Mouse (Mus musculus) erythroblast, embryonic 14.5 days (primary cell): ENCODE data around the gene Clec2d.

Experiments
- GATA1 ChIP-seq: IDR thresholded peaks from 2 replicates; pipeline ENCODE4 v1.6.1; 2012; ENCODE audit warnings: low read length, inconsistent platforms, mixed read lengths
- TAL1 ChIP-seq: IDR thresholded peaks from 3 replicates; pipeline ENCODE4 v1.6.1; 2012; ENCODE audit warnings: low read length, inconsistent platforms, mixed read lengths

DNA sequence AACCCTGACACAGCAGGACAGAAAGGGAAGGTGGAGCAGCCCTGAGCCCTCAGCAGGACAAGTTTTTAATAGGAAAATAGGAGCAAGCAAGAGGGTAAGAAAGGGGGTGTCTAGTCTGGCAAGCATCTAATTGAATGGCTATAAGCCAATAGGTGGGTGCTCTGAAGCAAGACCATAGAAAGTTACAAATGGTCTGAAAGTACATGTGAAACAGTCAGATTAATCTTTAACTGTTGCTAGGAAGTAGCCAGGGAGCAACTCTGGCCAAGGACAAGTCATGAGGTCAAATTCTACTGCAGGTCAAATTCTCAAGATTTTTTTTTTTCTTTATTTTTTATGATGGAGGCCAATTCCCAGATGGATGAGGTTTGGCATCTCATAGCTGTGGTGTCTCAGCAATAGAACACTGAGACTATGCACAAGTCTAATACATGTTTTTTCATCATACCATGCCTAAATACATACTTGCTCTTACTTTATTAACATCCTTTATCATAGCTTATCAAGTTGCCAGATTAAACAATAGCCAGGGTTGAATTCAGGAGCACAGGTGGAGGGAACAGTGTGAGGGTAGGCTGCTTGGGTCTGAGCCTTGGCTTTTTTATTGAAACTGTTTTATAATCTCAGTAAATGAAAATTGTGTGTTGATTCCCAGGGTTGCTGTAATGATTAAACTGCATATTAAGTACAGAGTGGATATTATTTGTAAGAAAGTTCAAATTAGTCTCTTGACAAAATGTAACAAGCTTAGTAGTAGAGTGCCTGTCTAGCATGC lies 32.2 kb downstream of the Clec2d start:
- TF ChIP-seq GATA1 (no peak), TAL1 (no peak)
